Mouse (Mus musculus) brain, embryonic 14.5 days (tissue): ENCODE results near the gene Tubgcp3. TPM values are rescaled to one million over a fixed set of nuclear protein-coding genes. Genes with fewer than 3 reads are reported as not detected.
"Not testable (repeated sequence)": the region's sequence is repeated elsewhere in the genome, so short reads cannot be mapped to it uniquely, and the experiment has no call there.

Experiments used
- DNase-seq: peaks from one replicate; pipeline ENCODE4 v3.0.0-alpha.2; 2011; ENCODE audit warnings: low read depth
- CTCF ChIP-seq: fragments of 200-500 bp; IDR thresholded peaks from 2 replicates; pipeline ENCODE4 v1.5.1; 2012; ENCODE audit warnings: inconsistent platforms, mild to moderate bottlenecking, moderate library complexity, borderline replicate concordance; ENCODE audit not compliant: insufficient read depth, insufficient read length; ENCODE audit errors: extremely low read depth
- POLR2A ChIP-seq: fragments of 200-500 bp; IDR thresholded peaks from 2 replicates; pipeline ENCODE4 v1.6.1; 2012; ENCODE audit warnings: mild to moderate bottlenecking, inconsistent platforms, borderline replicate concordance; ENCODE audit not compliant: poor library complexity, insufficient read depth, insufficient read length, severe bottlenecking; ENCODE audit errors: extremely low read depth
- polyA plus RNA-seq: library from polyadenylated mRNA; depleted of rRNA; stranded (reverse); fragments of >200 nt; gene quantifications from 2 replicates; pipeline ENCODE4 v1.2.3, GENCODE M21; 2012; rRNA removed

Gene Tubgcp3
- 64.1 and 82.9 TPM in 2 replicates for polyA plus RNA-seq

DNA sequence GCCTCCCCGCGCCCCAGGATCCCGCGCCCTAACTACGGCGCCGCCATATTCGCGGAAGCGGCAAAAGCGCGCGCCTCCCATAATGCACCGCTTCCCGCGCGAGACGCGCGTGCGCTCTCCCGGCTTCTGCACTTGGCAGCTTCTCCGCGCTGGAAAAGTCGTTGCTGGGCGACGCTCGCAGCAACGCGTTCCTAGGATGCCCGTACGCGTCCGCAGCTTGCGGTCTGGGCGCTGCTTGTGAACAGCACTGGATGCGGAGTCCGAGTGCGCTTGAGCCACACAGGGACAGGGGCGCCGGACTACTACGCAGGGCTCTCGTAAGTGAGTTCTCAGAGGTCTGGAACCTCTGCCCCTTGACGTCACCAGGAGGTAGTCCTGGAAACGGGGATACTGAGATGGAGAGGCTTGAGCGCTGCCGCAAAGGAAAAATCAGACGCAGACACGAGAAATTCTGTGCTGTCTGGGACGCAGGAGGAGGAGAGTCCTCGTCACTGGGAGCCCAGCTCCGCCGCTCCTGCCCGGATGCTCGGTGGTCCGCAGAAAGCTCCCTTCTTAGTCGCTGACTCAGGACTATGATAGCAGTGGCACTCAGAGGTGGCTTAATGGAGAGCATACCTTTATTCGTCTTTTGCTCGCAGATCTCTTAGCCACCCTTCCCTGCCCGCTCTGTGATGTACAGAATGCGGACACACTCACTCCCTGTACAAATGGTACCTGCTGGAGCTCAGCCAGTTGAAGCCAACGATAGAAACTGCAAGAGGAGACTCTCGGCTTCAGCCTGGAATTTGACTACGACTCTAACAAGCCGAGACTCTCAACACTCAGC is at the start of gene Tubgcp3:
Gene Tubgcp3 (minus strand): TSS at position 193 of the 826 bp plus-strand sequence.
- TF ChIP-seq POLR2A (peak; percentile 56; the same call in 1 of the 2 replicates), CTCF (no peak)

GRCm38 (mm10) chr8:12719091-12719490 is 47.0 kb upstream of the Tubgcp3 start:
- no peak for TF ChIP-seq POLR2A
- no peak for TF ChIP-seq CTCF
- peak; percentile 17 for DNase-seq

More for the DNA sequence above, at the start of gene Tubgcp3:
- peak; percentile 97 for DNase-seq

DNA sequence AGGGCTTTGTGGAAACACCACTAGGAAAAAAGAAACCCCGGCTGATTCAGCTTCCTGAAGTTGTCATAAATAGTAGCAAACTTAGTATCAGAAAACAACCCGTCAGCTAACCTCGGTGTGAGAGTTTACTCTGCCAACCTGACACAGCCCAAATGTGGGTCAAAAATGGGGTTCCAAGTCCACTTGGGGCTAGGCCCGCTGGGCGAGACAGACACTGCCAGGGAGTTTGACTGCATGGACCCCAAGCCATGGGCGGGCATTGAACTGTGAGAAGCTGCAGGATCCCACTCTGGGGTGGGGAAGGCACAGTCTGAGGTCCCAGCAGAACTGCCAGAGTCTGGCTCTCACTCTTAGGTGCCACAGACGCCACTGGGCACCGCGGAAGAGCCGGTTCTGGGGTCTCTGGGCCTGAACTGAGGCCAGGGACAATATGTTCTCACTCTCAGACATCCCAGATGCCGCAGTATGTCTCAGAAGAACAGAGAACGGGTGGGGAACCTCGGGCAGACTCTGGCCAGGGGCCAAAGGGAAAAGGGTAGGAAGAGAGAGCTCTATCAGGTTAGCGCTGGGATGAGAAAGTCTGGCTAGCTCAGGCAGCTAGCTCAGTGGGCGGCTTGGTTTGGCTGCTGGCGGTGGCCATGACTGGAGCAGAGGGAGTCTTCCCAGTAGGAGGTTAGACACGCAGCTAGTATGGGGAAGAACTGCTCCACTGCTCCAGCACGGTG is 44.0 kb upstream of the Tubgcp3 start:
- TF ChIP-seq CTCF = no peak
- no peak for TF ChIP-seq POLR2A
- no peak for DNase-seq

GRCm38 (mm10) chr8:12711623-12712022 is 39.6 kb upstream of the Tubgcp3 start:
- no peak for DNase-seq
- TF ChIP-seq CTCF (no peak), POLR2A (no peak)

DNA sequence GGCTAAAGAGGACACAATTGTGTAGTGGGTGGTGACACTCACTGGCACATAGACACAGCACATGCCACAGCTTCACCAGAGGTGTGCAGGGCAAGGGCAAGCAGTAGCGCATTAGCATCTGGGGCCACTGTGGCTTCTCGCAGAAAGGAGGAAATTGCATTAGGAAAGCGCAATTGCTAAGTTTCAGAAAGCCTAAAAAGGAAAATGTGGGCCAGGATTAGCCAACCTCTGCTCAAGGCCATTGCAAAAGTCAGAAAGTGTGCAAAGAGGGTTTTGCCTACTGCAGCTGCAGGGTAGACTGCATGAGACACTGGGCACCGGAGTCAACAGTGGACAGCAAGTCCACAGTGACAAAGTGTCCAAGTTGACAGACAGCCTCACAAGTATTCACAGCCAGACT is 31.5 kb upstream of the Tubgcp3 start:
- TF ChIP-seq CTCF (no peak), POLR2A (no peak)
- no peak for DNase-seq

DNA sequence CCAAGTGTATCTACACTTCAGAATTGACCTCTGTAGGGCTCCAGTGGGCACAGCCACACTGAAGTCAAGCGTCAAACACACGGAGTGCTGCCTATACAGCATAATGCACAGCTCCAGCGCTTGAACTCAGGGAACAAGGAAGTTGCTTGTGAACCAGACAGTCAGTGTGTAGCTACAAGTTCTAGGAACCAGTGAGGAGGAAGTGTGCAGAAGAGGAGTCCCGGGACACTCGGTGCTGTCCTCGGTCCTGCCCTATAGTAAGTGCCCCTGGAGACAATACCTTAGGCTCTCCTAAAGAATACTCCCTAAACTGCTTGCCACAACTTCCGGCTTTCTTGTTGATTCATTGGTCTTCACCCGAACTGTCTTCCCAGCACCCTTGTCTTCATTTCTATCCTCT is 30.2 kb upstream of the Tubgcp3 start:
- TF ChIP-seq POLR2A = no peak
- no peak for TF ChIP-seq CTCF
- DNase-seq = no peak

DNA sequence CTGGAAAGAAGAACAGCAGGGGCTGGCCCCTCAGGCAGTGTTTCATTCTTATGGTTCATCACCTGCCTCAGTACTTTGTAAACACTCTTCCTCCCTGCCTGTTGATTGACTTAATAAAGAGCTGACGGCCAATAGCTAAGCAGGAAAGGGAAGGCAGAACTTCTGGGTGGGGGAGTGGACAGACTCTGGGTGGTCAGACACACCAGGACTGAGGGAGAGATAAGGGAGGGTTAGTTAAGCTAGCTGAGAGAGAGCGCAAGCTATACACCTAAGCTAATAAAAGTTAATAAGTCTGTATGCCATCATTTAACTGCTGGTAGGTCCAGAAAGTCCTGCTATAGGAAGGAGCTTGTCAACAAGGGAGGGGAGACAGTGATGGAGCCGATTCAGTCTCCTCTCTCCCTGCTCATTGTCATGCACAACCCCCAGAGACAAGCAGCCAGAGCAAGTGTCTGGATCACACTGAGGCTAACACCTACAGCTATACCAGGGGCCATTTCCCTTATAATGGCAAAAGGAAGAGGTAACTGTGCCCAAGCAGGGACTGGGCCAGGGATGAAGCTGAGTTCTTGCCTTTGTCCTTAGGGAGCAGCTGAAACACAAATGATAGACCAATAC is 26.7 kb upstream of the Tubgcp3 start:
- no peak for TF ChIP-seq CTCF
- TF ChIP-seq POLR2A = no peak
- DNase-seq = no peak

DNA sequence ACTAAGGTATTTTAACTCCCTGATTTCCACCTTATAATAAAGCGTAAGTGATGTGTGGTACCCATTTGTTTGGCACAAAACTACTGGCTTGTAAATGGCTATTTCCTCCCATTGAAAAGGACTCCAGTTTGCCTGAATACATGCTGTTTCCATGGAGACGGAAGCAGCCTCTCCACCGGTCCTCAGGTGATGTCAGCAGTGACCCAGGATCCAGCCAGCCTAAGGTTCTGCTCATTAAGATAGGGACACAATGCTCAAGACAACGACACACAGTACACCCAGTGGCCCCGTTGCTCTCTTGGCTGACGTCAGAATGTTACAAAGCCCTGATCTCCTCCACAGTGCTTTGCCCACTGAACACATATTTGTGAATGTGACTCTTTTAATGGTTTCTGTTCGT is 16.8 kb upstream of the Tubgcp3 start:
- peak; percentile 70 for DNase-seq
- no peak for TF ChIP-seq POLR2A

DNA sequence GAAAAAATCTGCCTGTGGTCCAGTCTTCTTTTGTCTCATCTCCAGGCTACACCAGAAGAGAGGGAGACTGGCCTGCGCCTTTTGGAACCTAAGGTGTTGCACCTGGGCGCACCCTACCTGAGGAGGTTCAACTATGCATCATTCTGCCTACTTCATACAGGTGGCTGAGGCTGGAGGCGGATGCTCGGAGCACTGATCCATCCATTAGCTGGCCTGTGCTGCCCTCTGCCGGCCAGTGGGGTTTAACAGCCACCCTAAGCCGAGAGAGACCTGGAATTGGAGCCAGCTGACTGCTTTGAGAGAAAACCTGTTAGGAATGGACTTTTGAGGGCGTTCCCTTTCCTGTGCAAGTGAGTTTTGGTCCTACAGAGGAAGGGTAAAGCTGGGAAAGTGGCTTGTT is 5.5 kb upstream of the Tubgcp3 start:
- DNase-seq = peak; percentile 83
- TF ChIP-seq POLR2A = no peak
- peak; percentile 99 for TF ChIP-seq CTCF

DNA sequence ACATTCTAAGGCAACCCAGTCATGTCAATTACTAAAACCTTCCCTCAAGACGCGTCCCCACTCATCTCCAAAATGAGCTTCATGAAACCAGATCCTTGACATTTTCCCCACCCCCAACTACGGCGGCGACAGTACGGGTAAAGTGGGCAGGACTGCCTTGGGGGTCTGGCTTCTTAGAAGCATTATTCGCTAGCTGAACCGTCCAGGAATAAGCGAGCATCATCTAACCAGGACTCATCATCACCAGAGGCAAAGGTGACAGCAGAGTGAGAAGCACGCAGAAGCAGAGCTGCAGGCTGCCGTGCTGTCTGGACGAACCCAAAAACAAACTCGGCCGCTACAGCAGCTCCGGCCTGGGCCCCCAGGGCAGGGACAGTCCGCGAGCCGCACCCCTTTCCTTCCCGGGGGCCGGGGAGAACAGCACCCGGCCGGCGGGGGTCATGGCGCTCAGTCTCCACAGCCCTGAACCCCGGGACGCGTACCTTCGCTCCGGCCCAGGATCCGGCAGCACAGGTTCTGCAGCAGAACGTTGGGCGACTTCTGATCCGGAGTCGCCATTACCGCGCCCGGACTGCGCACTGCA is 484 bp downstream of the Tubgcp3 start:
- peak; percentile 39 for DNase-seq
- TF ChIP-seq CTCF (no peak), POLR2A (no peak)

GRCm38 (mm10) chr8:12670965-12671364 is 1.1 kb downstream of the Tubgcp3 start:
- TF ChIP-seq POLR2A (no peak), CTCF (no peak)
- DNase-seq = no peak

DNA sequence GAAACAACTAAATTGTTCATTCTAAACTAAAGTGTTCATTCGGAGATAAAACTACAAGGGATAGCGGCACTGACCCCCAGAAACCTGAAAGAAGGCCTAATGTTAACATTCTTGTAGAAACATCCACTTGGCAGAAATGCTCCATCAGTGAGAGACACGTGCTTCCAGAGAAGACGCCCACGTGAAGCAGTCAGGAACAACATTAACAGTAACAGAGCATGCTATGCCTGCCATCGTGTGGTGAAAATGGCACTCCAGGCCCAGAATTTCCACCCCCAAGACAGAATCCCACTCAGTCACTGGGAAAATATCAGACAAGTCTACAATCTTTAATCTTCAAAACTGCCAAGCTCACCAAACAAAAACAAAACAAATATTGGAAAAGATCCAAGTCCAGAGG is 3.2 kb downstream of the Tubgcp3 start:
- TF ChIP-seq POLR2A (no peak), CTCF (no peak)
- DNase-seq = no peak

GRCm38 (mm10) chr8:12666530-12666929 is 5.5 kb downstream of the Tubgcp3 start:
- not testable (repeated sequence) for DNase-seq
